Mouse (Mus musculus) WW6 (cell line): ENCODE measurements around the gene Hsp90ab1.

Source experiments
- DNase-seq: peaks from one replicate; pipeline ENCODE4 v3.0.0-alpha.2; 2013; ENCODE audit warnings: low read depth, low spot score

The Hsp90ab1 gene

GRCm38 (mm10) chr17:45596631-45597396 lies 23.7 kb upstream of the Hsp90ab1 start:
- no peak for DNase-seq

- DNase-seq, result no peak
Observed at GRCm38 (mm10) chr17:45595736-45596390, 22.8 kb upstream of the Hsp90ab1 start.

- DNase-seq, result no peak
Observed at GRCm38 (mm10) chr17:45594881-45595735, 22.0 kb upstream of the Hsp90ab1 start.

- DNase-seq, result no peak
Observed at GRCm38 (mm10) chr17:45594195-45594594, 21.1 kb upstream of the Hsp90ab1 start.

- DNase-seq, result no peak
Observed at GRCm38 (mm10) chr17:45593479-45593878, 20.4 kb upstream of the Hsp90ab1 start.

GRCm38 (mm10) chr17:45592606-45593431 lies 19.7 kb upstream of the Hsp90ab1 start:
- no peak for DNase-seq

GRCm38 (mm10) chr17:45591701-45592605 lies 18.9 kb upstream of the Hsp90ab1 start:
- DNase-seq, result no peak

GRCm38 (mm10) chr17:45590410-45590809 lies 17.3 kb upstream of the Hsp90ab1 start:
- DNase-seq, result no peak

- no peak for DNase-seq
Observed at GRCm38 (mm10) chr17:45589844-45590243, 16.8 kb upstream of the Hsp90ab1 start.

GRCm38 (mm10) chr17:45589236-45589635 lies 16.2 kb upstream of the Hsp90ab1 start:
- no peak for DNase-seq

- DNase-seq, result no peak
Observed at GRCm38 (mm10) chr17:45588370-45588769, 15.3 kb upstream of the Hsp90ab1 start.

GRCm38 (mm10) chr17:45586449-45586837 lies 13.4 kb upstream of the Hsp90ab1 start:
- no peak for DNase-seq

- no peak for DNase-seq
Observed at GRCm38 (mm10) chr17:45585725-45586448, 12.8 kb upstream of the Hsp90ab1 start.

- no peak for DNase-seq
Observed at GRCm38 (mm10) chr17:45584939-45585678, 12.0 kb upstream of the Hsp90ab1 start.

- DNase-seq, result no peak
Observed at GRCm38 (mm10) chr17:45584096-45584896, 11.2 kb upstream of the Hsp90ab1 start.

- no peak for DNase-seq
Observed at GRCm38 (mm10) chr17:45582715-45583355, 9.8 kb upstream of the Hsp90ab1 start.

- no peak for DNase-seq
Observed at GRCm38 (mm10) chr17:45582188-45582587, 9.1 kb upstream of the Hsp90ab1 start.

GRCm38 (mm10) chr17:45581567-45581983 lies 8.5 kb upstream of the Hsp90ab1 start:
- no peak for DNase-seq
